11 mouse cellular contexts compared by ENCODE assay signal in the genomic region with DNA sequence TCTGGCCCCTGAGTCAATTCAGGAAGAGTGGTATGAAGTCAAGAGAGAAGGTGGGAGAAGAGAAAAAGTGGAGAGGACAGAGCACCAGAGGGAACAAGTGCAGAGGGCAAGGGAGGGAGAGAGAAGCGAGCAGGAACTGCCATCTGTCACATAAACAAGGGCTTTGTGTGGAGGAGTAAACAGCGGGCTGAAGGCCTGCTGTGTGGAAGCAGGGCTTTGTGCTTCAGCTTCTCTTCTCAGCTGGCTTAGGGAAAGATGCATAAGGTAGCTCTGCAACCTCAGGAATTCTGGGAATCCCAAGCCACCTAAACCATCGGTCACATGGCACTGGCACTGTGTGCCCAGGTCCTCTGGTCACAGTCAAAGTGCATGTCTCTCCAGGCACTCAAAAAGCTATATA.
DNase-seq lines count a peak whose midpoint lies in the region; ATAC-seq and TF ChIP-seq lines count a peak whose summit lies in the region.
"Had no signal": no experiment of that assay in that cellular context is flagged by ENCODE, and none has a peak within 500 bp of the region (broad histone marks: within the 10 kb centered on the region; RNA-seq: fewer than 3 reads in every experiment).

No protein-coding gene starts in this region.

- H3K4me2 ChIP-seq in hindbrain, embryonic 15.5 days, result no peak overlapping the region
- no peak overlapping the region for H3K4me2 ChIP-seq in neural tube, embryonic 15.5 days
- H3K4me2 ChIP-seq: heart, embryonic 11.5 days; liver, embryonic 13.5 days had no signal

- no peak overlapping the region for H3K4me3 ChIP-seq in hindbrain, embryonic 15.5 days
- no peak overlapping the region for H3K4me3 ChIP-seq in neural tube, embryonic 15.5 days (replicated peaks)
- no peak overlapping the region for H3K4me3 ChIP-seq in heart, adult 2 months
- H3K4me3 ChIP-seq: liver, embryonic 13.5 days had no signal

- TF ChIP-seq CTCF in heart, adult 2 months (IDR thresholded peaks at IDR 0.05), result no peak

- intact Hi-C loops in heart, adult 2 months (cut with DNase I), result no loop called here

- no peaks in the 10 kb centered on the region for H3K9me3 ChIP-seq in hindbrain, embryonic 15.5 days
- no peaks in the 10 kb centered on the region for H3K9me3 ChIP-seq in neural tube, embryonic 15.5 days (replicated peaks)
- H3K9me3 ChIP-seq: liver, embryonic 13.5 days had no signal

- no peak for TF ChIP-seq EP300 in heart, adult 2 months (IDR thresholded peaks at IDR 0.05; ENCODE audit: insufficient read depth, low read depth, low read length)

- ATAC-seq in hindbrain, embryonic 15.5 days (ENCODE audit: low FRiP score, low read depth), result peak; percentile 40; the same call in 1 of the 2 replicates
- peak; percentile 48; the same call in 1 of the 2 replicates for ATAC-seq in neural tube, embryonic 15.5 days (ENCODE audit: low FRiP score)

- no peaks in the 10 kb centered on the region for H3K79me2 ChIP-seq in heart, adult 2 months (replicated peaks; ENCODE audit: control insufficient read depth, insufficient read depth, low read length)

- H3K36me3 ChIP-seq in hindbrain, embryonic 15.5 days, result no peaks in the 10 kb centered on the region
- H3K36me3 ChIP-seq in neural tube, embryonic 15.5 days, result no peaks in the 10 kb centered on the region; the same call in 1 of the 2 replicates
- no peaks in the 10 kb centered on the region for H3K36me3 ChIP-seq in heart, adult 2 months (ENCODE audit: control insufficient read depth, insufficient read depth, low read length)
- H3K36me3 ChIP-seq: liver, embryonic 13.5 days had no signal

- no peaks in the 10 kb centered on the region for H3K4me1 ChIP-seq in hindbrain, embryonic 15.5 days (replicated peaks)
- H3K4me1 ChIP-seq in neural tube, embryonic 15.5 days, result peaks cover 24% of the 10 kb centered on the region
- H3K4me1 ChIP-seq in heart, adult 2 months (ENCODE audit: control insufficient read depth, insufficient read depth, low read length), result no peaks in the 10 kb centered on the region
- H3K4me1 ChIP-seq: liver, embryonic 13.5 days had no signal

- DNase-seq in layer of hippocampus, adult 18-20 months (ENCODE audit: low spot score in 2 of 2), result peak; percentile 31 to 66
- no peak for DNase-seq in layer of hippocampus, adult 9-10 months (ENCODE audit: low spot score)
- DNase-seq in cerebellum, postnatal 36 days, result peak; percentile 62 to 64
- DNase-seq in heart, adult 2 months, result no peak
- no peak for DNase-seq in heart, adult 8-10 months (ENCODE audit: low spot score)
- DNase-seq in heart, adult 9 months (ENCODE audit: low spot score in 2 of 2), result no peak
- DNase-seq: liver, embryonic 13.5 days had no signal

- H3K27me3 ChIP-seq in hindbrain, embryonic 15.5 days, result no peaks in the 10 kb centered on the region
- no peaks in the 10 kb centered on the region for H3K27me3 ChIP-seq in neural tube, embryonic 15.5 days (replicated peaks)
- H3K27me3 ChIP-seq in heart, adult 2 months (ENCODE audit: control insufficient read depth, insufficient read depth, low read length), result no peaks in the 10 kb centered on the region
- H3K27me3 ChIP-seq: liver, embryonic 13.5 days had no signal

- peak overlapping the region; percentile 14 for H3K27ac ChIP-seq in hindbrain, embryonic 15.5 days (replicated peaks)
- H3K27ac ChIP-seq in neural tube, embryonic 15.5 days (replicated peaks), result peak overlapping the region; percentile 9; the same call in 1 of the 2 replicates
- H3K27ac ChIP-seq in heart, adult 2 months, result no peak overlapping the region
- H3K27ac ChIP-seq: kidney, postnatal 0 days; liver, embryonic 13.5 days had no signal

- no peak overlapping the region for H3K9ac ChIP-seq in hindbrain, embryonic 15.5 days
- H3K9ac ChIP-seq in neural tube, embryonic 15.5 days (replicated peaks), result no peak overlapping the region
- no peak overlapping the region for H3K9ac ChIP-seq in heart, adult 2 months (ENCODE audit: low read depth, low read length)
- H3K9ac ChIP-seq: liver, embryonic 13.5 days had no signal

- no peak for TF ChIP-seq POLR2A in heart, adult 2 months (IDR thresholded peaks at IDR 0.05; ENCODE audit: insufficient read depth, low read depth, low read length)

- WGBS in hindbrain, embryonic 15.5 days, result 14% methylated on average over 3 of the region's 3 CpGs
- 20% methylated on average over 3 of the region's 3 CpGs for WGBS in neural tube, embryonic 15.5 days
- WGBS in heart, adult 2 months, result 58% methylated on average over 3 of the region's 3 CpGs

Comparison
In these comparisons a context has a peak if more than half of its experiments do, and no peak if none do; other contexts are left out.
1. DNase-seq: peak in layer of hippocampus, adult 18-20 months (2 of 2) and cerebellum, postnatal 36 days (2 of 2); none in layer of hippocampus, adult 9-10 months (single experiment), heart, adult 2 months (0 of 2), heart, adult 8-10 months (single experiment) and heart, adult 9 months (0 of 2).